Mouse (Mus musculus): ENCODE results near the gene Sgk1. TPM values are rescaled to one million over a fixed set of nuclear protein-coding genes. Genes with fewer than 3 reads are reported as not detected.
"Not testable (repeated sequence)": the region's sequence is repeated elsewhere in the genome, so short reads cannot be mapped to it uniquely, and the experiment has no call there.

Sgk1 gene
- polyA plus RNA-seq, 1 experiment from 2014 or later, result 30.9 TPM

- H3K4me2 ChIP-seq, result peak overlapping the region; percentile 66
- H3K9ac ChIP-seq, result peak overlapping the region; percentile 81
- peak; percentile 51 for ATAC-seq (ENCODE audit: low read depth)
- no peaks in the 10 kb centered on the region for H3K9me3 ChIP-seq
- H3K36me3 ChIP-seq, result no peaks in the 10 kb centered on the region
- no peaks in the 10 kb centered on the region for H3K27me3 ChIP-seq
- H3K4me3 ChIP-seq, result peak overlapping the region; percentile 54
- WGBS, result 2% methylated on average over 12 of the region's 12 CpGs
- peaks cover 37% of the 10 kb centered on the region for H3K4me1 ChIP-seq (replicated peaks)
- peak overlapping the region; percentile 91 for H3K27ac ChIP-seq (replicated peaks)
These were observed 1.6 kb downstream of the Sgk1 start for GRCm38 (mm10) chr10:21883587-21883986.

- Histone ChIP-seq H3K27me3 (no peaks in the 10 kb centered on the region), H3K36me3 (no peaks in the 10 kb centered on the region), H3K4me2 (peak overlapping the region; percentile 66), H3K4me3 (peak overlapping the region; percentile 54), H3K9ac (peak overlapping the region; percentile 81), H3K4me1 (replicated peaks) (peaks cover 37% of the 10 kb centered on the region), H3K27ac (replicated peaks) (no peak overlapping the region), H3K9me3 (no peaks in the 10 kb centered on the region)
- WGBS, result 41% methylated on average over 3 of the region's 3 CpGs
- no peak for ATAC-seq (ENCODE audit: low read depth)
These were observed 2.5 kb downstream of the Sgk1 start for GRCm38 (mm10) chr10:21884534-21884933.

- H3K27me3 ChIP-seq, result no peaks in the 10 kb centered on the region
- no peak overlapping the region for H3K9ac ChIP-seq
- peaks cover 5% of the 10 kb centered on the region; the same call in 1 of the 2 replicates for H3K36me3 ChIP-seq
- WGBS, result 62% methylated on average over 3 of the region's 3 CpGs
- peaks cover 23% of the 10 kb centered on the region for H3K4me1 ChIP-seq (replicated peaks)
- no peak overlapping the region for H3K4me3 ChIP-seq
- H3K4me2 ChIP-seq, result no peak overlapping the region
- H3K27ac ChIP-seq (replicated peaks), result no peak overlapping the region
- no peak for ATAC-seq (ENCODE audit: low read depth)
- H3K9me3 ChIP-seq, result 0 out of 2 replicates have a peak, but pooled peaks cover 4% of the 10 kb centered on the region
These were observed 7.3 kb downstream of the Sgk1 start for GRCm38 (mm10) chr10:21889141-21889765.

GRCm38 (mm10) chr10:21890293-21890692 is 8.3 kb downstream of the Sgk1 start:
- H3K4me2 ChIP-seq, result no peak overlapping the region
- H3K27me3 ChIP-seq, result no peaks in the 10 kb centered on the region
- 0 out of 2 replicates have a peak, but pooled peaks cover 4% of the 10 kb centered on the region for H3K9me3 ChIP-seq
- ATAC-seq (ENCODE audit: low read depth), result no peak
- WGBS, result 87% methylated on average over 4 of the region's 4 CpGs
- H3K4me3 ChIP-seq, result no peak overlapping the region
- H3K27ac ChIP-seq (replicated peaks), result no peak overlapping the region
- H3K4me1 ChIP-seq (replicated peaks), result peaks cover 12% of the 10 kb centered on the region
- no peak overlapping the region for H3K9ac ChIP-seq
- peaks cover 10% of the 10 kb centered on the region; the same call in 1 of the 2 replicates for H3K36me3 ChIP-seq

DNA sequence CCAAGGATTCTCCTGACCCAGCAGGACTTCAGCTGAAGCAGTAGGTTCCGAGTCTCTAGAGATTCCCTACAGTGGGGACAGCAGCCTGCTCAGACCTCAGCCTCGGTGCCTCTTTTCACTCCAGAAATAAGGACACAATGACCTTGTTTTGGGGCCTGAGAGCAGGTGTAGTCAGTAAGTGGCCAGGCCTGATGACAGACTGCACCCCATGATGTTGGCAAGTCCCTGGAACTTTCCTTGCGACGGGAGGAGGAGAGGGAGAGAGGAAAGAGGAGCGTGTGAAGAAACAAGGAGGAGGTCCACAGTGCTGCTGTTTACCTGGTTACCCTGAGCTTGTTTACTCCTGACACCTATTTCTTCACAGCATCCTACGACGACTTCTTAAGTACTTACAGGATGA is 9.5 kb downstream of the Sgk1 start:
- Histone ChIP-seq H3K4me3 (no peak overlapping the region), H3K4me2 (no peak overlapping the region), H3K9me3 (0 out of 2 replicates have a peak, but pooled peaks cover 4% of the 10 kb centered on the region), H3K4me1 (replicated peaks) (peaks cover 6% of the 10 kb centered on the region; the same call in 1 of the 2 replicates), H3K9ac (no peak overlapping the region), H3K27ac (replicated peaks) (0 out of 2 replicates have a peak overlapping the region, but pooled peaks have one; percentile 10), H3K27me3 (no peaks in the 10 kb centered on the region), H3K36me3 (peaks cover 10% of the 10 kb centered on the region; the same call in 1 of the 2 replicates)
- whole genome bisulfite sequencing, result 68% methylated on average over 7 of the region's 7 CpGs
- ATAC-seq (ENCODE audit: low read depth), result no peak

DNA sequence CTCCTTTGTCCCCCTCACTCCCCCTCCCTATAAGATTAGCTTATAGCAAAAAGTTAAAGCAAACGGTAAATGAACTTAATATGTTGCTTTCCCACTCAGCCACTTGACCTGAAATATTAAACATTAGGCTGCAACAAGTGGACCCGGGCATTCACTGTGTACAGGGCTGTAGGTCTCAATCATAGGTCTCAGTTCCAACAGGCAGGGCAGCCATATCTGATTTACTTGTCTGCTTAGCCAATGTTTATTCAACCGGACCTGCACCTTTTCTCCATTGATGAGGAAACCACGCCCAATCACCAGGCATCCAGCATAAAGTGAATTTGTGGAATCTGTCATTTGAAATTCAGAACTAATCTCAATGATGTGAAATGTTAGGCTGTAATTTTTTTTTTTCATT is 10.1 kb downstream of the Sgk1 start:
- WGBS, result 81% methylated on average over 4 of the region's 4 CpGs
- no peak overlapping the region for H3K4me3 ChIP-seq
- H3K27ac ChIP-seq (replicated peaks), result no peak overlapping the region
- H3K27me3 ChIP-seq, result no peaks in the 10 kb centered on the region
- 0 out of 2 replicates have a peak, but pooled peaks cover 4% of the 10 kb centered on the region for H3K9me3 ChIP-seq
- H3K4me1 ChIP-seq (replicated peaks), result peaks cover 6% of the 10 kb centered on the region; the same call in 1 of the 2 replicates
- H3K9ac ChIP-seq, result no peak overlapping the region
- ATAC-seq (ENCODE audit: low read depth), result no peak
- peaks cover 10% of the 10 kb centered on the region; the same call in 1 of the 2 replicates for H3K36me3 ChIP-seq
- no peak overlapping the region for H3K4me2 ChIP-seq

GRCm38 (mm10) chr10:21898417-21898816 is 16.4 kb downstream of the Sgk1 start:
- H3K36me3 ChIP-seq, result peaks cover 18% of the 10 kb centered on the region
- H3K4me1 ChIP-seq (replicated peaks), result no peaks in the 10 kb centered on the region
- H3K4me3 ChIP-seq, result no peak overlapping the region
- H3K9ac ChIP-seq, result no peak overlapping the region
- H3K4me2 ChIP-seq, result no peak overlapping the region
- WGBS, result 98% methylated on average over 4 of the region's 4 CpGs
- no peaks in the 10 kb centered on the region for H3K27me3 ChIP-seq
- no peak for ATAC-seq (ENCODE audit: low read depth)
- 0 out of 2 replicates have a peak, but pooled peaks cover 2% of the 10 kb centered on the region for H3K9me3 ChIP-seq
- H3K27ac ChIP-seq (replicated peaks), result no peak overlapping the region

DNA sequence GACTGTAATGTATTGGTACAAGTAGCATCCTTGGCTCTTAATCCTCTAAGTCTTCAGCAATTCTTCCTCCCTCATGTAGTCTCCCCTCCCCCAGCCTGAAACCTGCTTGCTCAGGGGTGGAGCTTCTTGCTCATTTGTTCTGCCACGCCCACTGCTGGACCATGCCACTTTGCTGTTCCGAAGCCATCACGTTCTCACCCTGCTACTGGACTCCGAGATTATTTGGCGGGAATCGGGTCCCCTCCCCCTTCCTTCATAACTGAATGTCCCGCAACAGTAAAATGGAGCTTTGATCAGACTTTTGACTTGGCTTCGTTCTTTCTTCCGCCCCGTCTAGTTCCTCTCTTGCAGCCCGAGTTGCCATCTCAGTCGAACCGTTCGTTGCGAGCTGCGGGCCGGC is 16.9 kb downstream of the Sgk1 start:
- WGBS, result 96% methylated on average over 17 of the region's 17 CpGs
- not testable (repeated sequence) for H3K9me3 ChIP-seq; H3K27me3 ChIP-seq; ATAC-seq (ENCODE audit: low read depth); H3K4me1 ChIP-seq (replicated peaks); H3K27ac ChIP-seq (replicated peaks); H3K4me3 ChIP-seq; H3K4me2 ChIP-seq; H3K9ac ChIP-seq
- peaks cover 17% of the 10 kb centered on the region for H3K36me3 ChIP-seq

DNA sequence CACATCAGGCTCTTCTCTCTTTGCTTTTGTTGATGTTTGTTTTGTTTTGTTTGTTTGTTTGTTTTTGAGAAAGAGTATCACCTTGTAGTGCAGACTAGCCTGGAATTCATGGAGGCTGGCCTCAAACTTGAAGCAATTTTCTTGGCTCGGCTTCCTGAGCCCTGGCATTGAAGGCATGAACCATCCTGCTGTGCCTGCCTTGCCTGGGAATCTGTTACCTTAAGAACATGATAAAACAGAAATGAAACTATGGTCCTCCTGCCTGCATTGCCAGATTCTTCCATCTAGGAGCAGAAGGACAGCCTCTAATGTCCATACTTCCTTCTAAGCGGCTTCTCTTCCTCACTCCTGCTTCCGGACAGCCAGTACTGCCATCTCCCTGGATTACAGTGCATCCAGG is 17.4 kb downstream of the Sgk1 start:
- no peak overlapping the region for H3K4me3 ChIP-seq
- peaks cover 15% of the 10 kb centered on the region for H3K36me3 ChIP-seq
- 88% methylated on average over 3 of the region's 3 CpGs for WGBS
- H3K9ac ChIP-seq, result no peak overlapping the region
- ATAC-seq (ENCODE audit: low read depth), result no peak
- H3K27ac ChIP-seq (replicated peaks), result no peak overlapping the region
- no peaks in the 10 kb centered on the region for H3K4me1 ChIP-seq (replicated peaks)
- H3K27me3 ChIP-seq, result no peaks in the 10 kb centered on the region
- H3K9me3 ChIP-seq, result no peaks in the 10 kb centered on the region
- no peak overlapping the region for H3K4me2 ChIP-seq

DNA sequence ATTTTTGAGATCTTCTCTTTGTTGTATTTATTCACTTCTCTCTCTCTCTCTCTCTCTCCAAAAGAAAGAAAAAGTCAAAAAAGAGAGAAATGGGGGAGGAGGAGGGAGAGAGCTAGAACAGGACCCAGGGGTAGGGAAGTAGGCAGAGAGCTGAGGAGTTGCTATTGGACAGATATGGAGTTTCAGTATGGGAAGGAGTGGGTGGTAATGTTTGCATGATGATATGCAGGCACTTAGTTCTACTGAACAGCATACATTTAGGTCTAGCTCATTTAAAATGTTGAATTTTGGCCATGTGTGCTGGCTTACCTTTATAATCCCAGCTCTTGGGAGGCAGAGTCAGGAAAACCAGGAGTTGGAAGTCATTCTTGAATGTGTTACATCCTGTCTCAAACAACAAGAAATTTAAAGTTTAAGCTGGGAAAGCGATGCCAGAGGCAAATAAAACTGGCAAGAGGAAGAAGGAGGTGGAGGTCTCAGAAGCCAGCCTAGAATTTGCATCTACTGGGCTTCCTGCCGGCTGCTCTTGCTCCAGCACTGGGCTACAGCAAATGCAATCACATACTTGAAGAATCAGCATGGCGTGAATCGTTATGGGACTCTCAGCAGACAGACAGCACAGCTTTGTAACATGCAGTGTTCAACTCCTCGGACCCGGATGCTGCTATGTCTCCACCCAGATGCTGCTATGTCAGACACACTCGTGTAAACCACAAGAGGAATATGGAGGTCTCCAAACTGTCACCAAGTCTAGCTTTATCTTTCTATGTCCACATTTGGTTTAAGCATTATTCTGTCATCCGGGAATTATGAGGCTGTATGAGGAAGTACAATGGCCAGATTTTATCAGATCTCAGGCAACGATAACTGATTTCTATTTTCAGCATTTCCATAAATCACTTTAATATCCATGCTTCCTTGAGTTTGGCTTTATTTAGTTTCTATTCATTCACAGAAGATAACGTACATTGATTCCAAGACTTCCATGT is 20.5 kb downstream of the Sgk1 start:
- Histone ChIP-seq H3K9me3 (no peaks in the 10 kb centered on the region), H3K27ac (replicated peaks) (no peak overlapping the region), H3K4me3 (no peak overlapping the region), H3K4me1 (replicated peaks) (no peaks in the 10 kb centered on the region), H3K36me3 (peaks cover 11% of the 10 kb centered on the region; the same call in 1 of the 2 replicates), H3K27me3 (no peaks in the 10 kb centered on the region), H3K4me2 (no peak overlapping the region), H3K9ac (no peak overlapping the region)
- ATAC-seq (ENCODE audit: low read depth), result no peak
- WGBS, result 89% methylated on average over 10 of the region's 10 CpGs

DNA sequence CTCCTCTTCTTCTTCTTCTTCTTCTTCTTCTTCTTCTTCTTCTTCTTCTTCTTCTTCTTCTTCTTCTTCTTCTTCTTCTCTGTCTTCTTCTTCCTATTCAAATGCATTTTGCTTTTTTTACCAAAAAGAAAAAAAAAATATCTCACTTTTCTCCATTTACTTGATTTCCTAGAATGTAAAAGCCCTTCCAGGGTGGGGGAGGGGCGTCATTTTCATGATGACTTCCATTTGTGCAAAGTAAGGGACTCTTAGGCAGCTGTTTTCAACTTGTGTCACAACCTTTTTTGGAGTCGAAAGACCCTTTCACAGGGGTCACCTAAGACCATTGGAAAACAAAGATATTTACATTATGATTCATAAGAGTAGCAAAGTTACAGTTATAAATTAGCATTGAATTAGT is 22.2 kb downstream of the Sgk1 start:
- no peak overlapping the region for H3K4me3 ChIP-seq
- H3K27ac ChIP-seq (replicated peaks), result no peak overlapping the region
- no peak for ATAC-seq (ENCODE audit: low read depth)
- H3K9ac ChIP-seq, result no peak overlapping the region
- no peaks in the 10 kb centered on the region for H3K4me1 ChIP-seq (replicated peaks)
- no peaks in the 10 kb centered on the region for H3K9me3 ChIP-seq
- peaks cover 7% of the 10 kb centered on the region; the same call in 1 of the 2 replicates for H3K36me3 ChIP-seq
- no peak overlapping the region for H3K4me2 ChIP-seq
- 83% methylated on average over 2 of the region's 2 CpGs for WGBS
- H3K27me3 ChIP-seq, result no peaks in the 10 kb centered on the region

GRCm38 (mm10) chr10:21905616-21906015 is 23.6 kb downstream of the Sgk1 start:
- no peaks in the 10 kb centered on the region for H3K36me3 ChIP-seq
- H3K9me3 ChIP-seq, result no peaks in the 10 kb centered on the region
- no peak overlapping the region for H3K9ac ChIP-seq
- H3K4me2 ChIP-seq, result no peak overlapping the region
- no peak overlapping the region for H3K4me3 ChIP-seq
- no peak for ATAC-seq (ENCODE audit: low read depth)
- H3K4me1 ChIP-seq (replicated peaks), result no peaks in the 10 kb centered on the region
- no peak overlapping the region for H3K27ac ChIP-seq (replicated peaks)
- 100% methylated on average over 1 of the region's 1 CpGs for WGBS
- H3K27me3 ChIP-seq, result no peaks in the 10 kb centered on the region

Measured in neural tube, embryonic 13.5 days (tissue).